Mouse (Mus musculus) liver, embryonic 12.5 days (tissue): ENCODE measurements around the gene Eif2b3. TPM values are rescaled to one million over a fixed set of nuclear protein-coding genes. Genes with fewer than 3 reads are reported as not detected.

Experiments
- ATAC-seq: fragments of 200-750 bp; cut with Nextera tagmentation; 2 replicates; pipeline ENCODE4 v1.8.0; 2017; ENCODE audit warnings: moderate number of reproducible peaks, mild to moderate bottlenecking, moderate library complexity
- H3K27ac ChIP-seq: fragments of 300-500 bp; sonication (generic); 2 replicates; pipeline ENCODE4 v1.5.1; 2016; ENCODE audit warnings: mild to moderate bottlenecking
- H3K27me3 ChIP-seq: fragments of 300-500 bp; sonication (generic); replicated peaks from 2 replicates; pipeline ENCODE4 v1.6.1; 2016; ENCODE audit warnings: mild to moderate bottlenecking, moderate library complexity
- H3K36me3 ChIP-seq: fragments of 300-500 bp; sonication (generic); 2 replicates; pipeline ENCODE4 v1.6.1; 2016; ENCODE audit warnings: mild to moderate bottlenecking, moderate library complexity
- H3K4me1 ChIP-seq: fragments of 300-500 bp; sonication (generic); 2 replicates; pipeline ENCODE4 v1.6.1; 2016
- H3K4me2 ChIP-seq: fragments of 300-500 bp; sonication (generic); 2 replicates; pipeline ENCODE4 v1.6.1; 2016; ENCODE audit warnings: mild to moderate bottlenecking, moderate library complexity
- H3K4me3 ChIP-seq: fragments of 300-500 bp; sonication (generic); 2 replicates; pipeline ENCODE4 v1.5.1; 2016; ENCODE audit warnings: mild to moderate bottlenecking, moderate library complexity
- H3K9ac ChIP-seq: fragments of 300-500 bp; sonication (generic); 2 replicates; pipeline ENCODE4 v1.6.1; 2016; ENCODE audit warnings: mild to moderate bottlenecking, moderate library complexity
- H3K9me3 ChIP-seq: fragments of 300-500 bp; sonication (generic); replicated peaks from 2 replicates; pipeline ENCODE4 v1.6.1; 2016; ENCODE audit warnings: mild to moderate bottlenecking, moderate library complexity
- WGBS: fragments of 180-500 bp; shearing (Covaris S2); methylation state at CpG from one replicate; pipeline ENCODE4 v1.1.7; 2016; ENCODE audit not compliant: insufficient replicate concordance; 5-methylcytosine and 5-hydroxymethylcytosine counted together
- polyA plus RNA-seq: library from polyadenylated mRNA; unstranded; fragments of >200 nt; fragmentation: Nextera tagmentation; extraction: Ambion mirVana; gene quantifications from 2 replicates; pipeline ENCODE4 v1.2.1, GENCODE M21; 2016

The Eif2b3 gene
- polyA plus RNA-seq, 1 experiment from 2014 or later: 55.2 TPM

DNA sequence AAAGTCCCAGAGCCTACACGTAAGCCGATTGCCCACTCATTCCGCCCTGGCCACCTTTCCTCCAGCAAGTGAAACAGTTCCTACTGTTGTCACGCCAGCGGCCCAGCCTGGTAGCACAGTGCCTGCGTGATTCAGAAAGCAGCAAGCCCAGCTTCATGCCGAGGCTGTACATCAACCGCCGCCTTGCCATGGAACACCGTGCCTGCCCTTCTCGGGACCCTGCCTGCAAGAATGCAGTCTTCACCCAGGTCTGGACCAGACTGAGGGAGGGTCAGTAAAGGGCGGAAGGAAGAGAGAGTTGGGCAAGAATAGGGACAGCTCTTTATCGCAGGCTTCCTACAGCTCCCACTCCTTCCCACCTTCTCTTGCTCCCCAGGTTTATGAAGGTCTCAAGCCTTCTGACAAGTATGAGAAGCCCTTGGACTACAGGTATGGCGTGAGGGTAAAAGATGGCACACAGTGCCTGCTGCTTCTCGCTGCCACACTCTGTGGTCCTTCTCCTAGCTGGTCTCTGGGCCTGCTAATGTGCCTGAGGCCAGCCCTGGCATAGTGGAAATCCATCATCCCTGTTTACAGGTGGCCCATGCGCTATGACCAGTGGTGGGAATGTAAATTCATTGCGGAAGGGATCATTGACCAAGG, 19.6 kb upstream of the Eif2b3 start:
- WGBS: 89% methylated on average over 17 of the region's 17 CpGs
- no peaks in the 10 kb centered on the region for H3K9me3 ChIP-seq
- H3K4me2 ChIP-seq: no peak overlapping the region
- no peak for ATAC-seq
- H3K27ac ChIP-seq: no peak overlapping the region
- no peak overlapping the region for H3K4me3 ChIP-seq
- H3K4me1 ChIP-seq: peaks cover 24% of the 10 kb centered on the region
- H3K9ac ChIP-seq: no peak overlapping the region
- peaks cover 70% of the 10 kb centered on the region for H3K36me3 ChIP-seq
- H3K27me3 ChIP-seq: no peaks in the 10 kb centered on the region

DNA sequence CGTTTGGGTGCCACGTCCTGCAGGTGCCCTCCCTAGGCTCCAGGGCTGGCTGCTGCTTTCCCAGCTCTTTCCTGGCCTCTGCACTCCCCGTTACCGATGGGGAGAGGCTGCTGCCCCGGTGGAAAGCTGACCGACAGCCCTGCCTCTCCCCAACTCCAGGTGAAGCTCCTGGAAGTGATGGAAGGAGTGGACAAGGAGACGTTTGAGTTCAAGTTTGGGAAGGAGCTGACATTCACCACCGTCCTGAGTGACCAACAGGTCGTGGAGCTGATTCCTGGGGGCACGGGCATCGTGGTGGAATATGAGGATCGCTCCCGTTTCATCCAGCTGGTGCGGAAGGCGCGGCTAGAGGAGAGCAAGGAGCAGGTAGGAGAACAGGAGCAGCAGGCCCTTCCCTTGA, 17.2 kb upstream of the Eif2b3 start:
- no peak overlapping the region for H3K4me2 ChIP-seq
- peaks cover under 1% of the 10 kb centered on the region; the same call in 1 of the 2 replicates for H3K27me3 ChIP-seq
- H3K4me1 ChIP-seq: peaks cover 15% of the 10 kb centered on the region
- peaks cover 70% of the 10 kb centered on the region for H3K36me3 ChIP-seq
- no peak overlapping the region for H3K4me3 ChIP-seq
- WGBS: 85% methylated on average over 16 of the region's 16 CpGs
- H3K9ac ChIP-seq: no peak overlapping the region
- no peak overlapping the region for H3K27ac ChIP-seq
- no peaks in the 10 kb centered on the region for H3K9me3 ChIP-seq
- no peak for ATAC-seq

- peaks cover 67% of the 10 kb centered on the region for H3K36me3 ChIP-seq
- no peaks in the 10 kb centered on the region for H3K9me3 ChIP-seq
- WGBS: 62% methylated on average over 38 of the region's 38 CpGs
- H3K4me2 ChIP-seq: no peak overlapping the region
- H3K9ac ChIP-seq: no peak overlapping the region
- peaks cover 9% of the 10 kb centered on the region; the same call in 1 of the 2 replicates for H3K27me3 ChIP-seq
- no peak overlapping the region for H3K4me3 ChIP-seq
- no peak overlapping the region for H3K27ac ChIP-seq
- H3K4me1 ChIP-seq: peaks cover 15% of the 10 kb centered on the region
- ATAC-seq: peak; percentile 64
Observed at GRCm38 (mm10) chr4:117002543-117003521, 16.4 kb upstream of the Eif2b3 start.

GRCm38 (mm10) chr4:117004649-117005048, 14.6 kb upstream of the Eif2b3 start:
- Histone ChIP-seq H3K4me1 (peaks cover 15% of the 10 kb centered on the region), H3K27me3 (peaks cover 17% of the 10 kb centered on the region; the same call in 1 of the 2 replicates), H3K9ac (no peak overlapping the region), H3K27ac (no peak overlapping the region), H3K4me3 (no peak overlapping the region), H3K36me3 (peaks cover 49% of the 10 kb centered on the region), H3K4me2 (no peak overlapping the region), H3K9me3 (no peaks in the 10 kb centered on the region)
- 76% methylated on average over 4 of the region's 4 CpGs for WGBS
- no peak for ATAC-seq

GRCm38 (mm10) chr4:117005611-117006400, 13.4 kb upstream of the Eif2b3 start:
- no peak for ATAC-seq
- Histone ChIP-seq H3K27me3 (peaks cover 17% of the 10 kb centered on the region; the same call in 1 of the 2 replicates), H3K9me3 (no peaks in the 10 kb centered on the region), H3K4me1 (peaks cover 15% of the 10 kb centered on the region), H3K4me3 (no peak overlapping the region), H3K27ac (no peak overlapping the region), H3K9ac (no peak overlapping the region), H3K4me2 (no peak overlapping the region), H3K36me3 (peaks cover 38% of the 10 kb centered on the region)
- 68% methylated on average over 7 of the region's 7 CpGs for WGBS

- H3K27ac ChIP-seq: no peak overlapping the region
- H3K9me3 ChIP-seq: no peaks in the 10 kb centered on the region
- no peak for ATAC-seq
- H3K27me3 ChIP-seq: peaks cover 17% of the 10 kb centered on the region; the same call in 1 of the 2 replicates
- peaks cover 28% of the 10 kb centered on the region for H3K36me3 ChIP-seq
- H3K4me1 ChIP-seq: peaks cover 15% of the 10 kb centered on the region
- no peak overlapping the region for H3K9ac ChIP-seq
- H3K4me2 ChIP-seq: no peak overlapping the region
- 73% methylated on average over 3 of the region's 3 CpGs for WGBS
- H3K4me3 ChIP-seq: no peak overlapping the region
Observed at GRCm38 (mm10) chr4:117007058-117007457, 12.1 kb upstream of the Eif2b3 start.

- Histone ChIP-seq H3K27ac (no peak overlapping the region), H3K4me3 (no peak overlapping the region), H3K4me2 (no peak overlapping the region), H3K9me3 (no peaks in the 10 kb centered on the region), H3K27me3 (peaks cover 17% of the 10 kb centered on the region; the same call in 1 of the 2 replicates), H3K36me3 (no peaks in the 10 kb centered on the region), H3K4me1 (peaks cover 6% of the 10 kb centered on the region; the same call in 1 of the 2 replicates), H3K9ac (no peak overlapping the region)
- WGBS: 83% methylated on average over 5 of the region's 5 CpGs
- ATAC-seq: no peak
Observed at GRCm38 (mm10) chr4:117010231-117010630, 9.0 kb upstream of the Eif2b3 start.

GRCm38 (mm10) chr4:117013596-117013995, 5.6 kb upstream of the Eif2b3 start:
- Histone ChIP-seq H3K27me3 (peaks cover 5% of the 10 kb centered on the region; the same call in 1 of the 2 replicates), H3K9me3 (no peaks in the 10 kb centered on the region), H3K36me3 (no peaks in the 10 kb centered on the region), H3K4me3 (no peak overlapping the region), H3K27ac (no peak overlapping the region), H3K9ac (no peak overlapping the region), H3K4me2 (no peak overlapping the region), H3K4me1 (peaks cover under 1% of the 10 kb centered on the region; the same call in 1 of the 2 replicates)
- no peak for ATAC-seq
- 73% methylated on average over 6 of the region's 6 CpGs for WGBS

DNA sequence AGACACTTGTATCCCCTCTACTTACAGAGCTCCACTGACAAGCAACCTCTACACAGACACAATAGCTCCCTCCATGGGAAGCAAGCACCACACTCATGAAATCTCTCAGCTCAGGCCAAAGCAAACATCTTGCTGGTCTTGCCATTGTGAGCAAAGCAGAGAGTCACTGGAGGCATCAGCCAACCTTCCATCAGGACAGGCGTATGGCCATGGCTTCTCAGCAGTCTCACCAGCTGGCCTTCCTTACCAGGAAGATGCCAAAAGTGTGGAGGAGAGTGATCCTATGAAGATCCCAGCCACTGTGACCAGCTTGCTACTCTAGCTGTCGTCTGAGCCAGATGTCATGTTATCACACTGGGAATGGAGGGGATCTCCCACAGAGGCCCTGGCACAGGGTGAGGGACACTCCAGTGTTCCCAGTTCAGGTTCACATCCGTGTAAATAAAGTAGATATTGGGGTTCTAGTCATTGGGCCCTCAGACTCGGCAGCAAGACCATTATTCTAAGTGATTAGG, 4.2 kb upstream of the Eif2b3 start:
- peaks cover 4% of the 10 kb centered on the region for H3K4me1 ChIP-seq
- H3K27ac ChIP-seq: no peak overlapping the region
- H3K27me3 ChIP-seq: no peaks in the 10 kb centered on the region
- H3K4me2 ChIP-seq: no peak overlapping the region
- WGBS: 47% methylated on average over 4 of the region's 4 CpGs
- H3K9me3 ChIP-seq: no peaks in the 10 kb centered on the region
- H3K9ac ChIP-seq: no peak overlapping the region
- no peaks in the 10 kb centered on the region for H3K36me3 ChIP-seq
- H3K4me3 ChIP-seq: no peak overlapping the region
- ATAC-seq: no peak

DNA sequence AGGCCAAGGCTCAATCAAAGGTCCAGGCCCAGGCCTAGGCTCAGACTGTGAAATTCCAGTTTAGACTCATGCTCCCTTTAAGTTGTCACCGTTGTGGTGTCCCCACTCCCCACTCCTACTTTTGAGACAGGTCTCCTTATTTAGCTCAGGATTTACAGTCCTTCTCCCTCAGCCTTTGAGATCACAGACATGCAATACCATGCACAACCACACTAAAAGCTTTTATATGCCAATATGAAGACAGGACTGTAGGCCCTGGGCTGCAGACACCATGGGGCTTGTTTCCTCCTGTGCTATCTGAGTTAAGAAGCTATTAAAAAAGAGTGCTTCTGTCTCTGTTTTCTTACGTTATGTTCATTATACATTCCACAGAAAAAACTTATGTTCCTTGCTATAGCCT, 1.5 kb upstream of the Eif2b3 start:
- ATAC-seq: no peak
- no peak overlapping the region for H3K27ac ChIP-seq

GRCm38 (mm10) chr4:117018327-117018726, 875 bp upstream of the Eif2b3 start:
- peak overlapping the region; percentile 79; the same call in 1 of the 2 replicates for H3K4me2 ChIP-seq
- H3K4me1 ChIP-seq: peaks cover 37% of the 10 kb centered on the region
- H3K9ac ChIP-seq: no peak overlapping the region
- no peaks in the 10 kb centered on the region for H3K27me3 ChIP-seq
- ATAC-seq: no peak
- H3K4me3 ChIP-seq: no peak overlapping the region
- 85% methylated on average over 7 of the region's 7 CpGs for WGBS
- H3K9me3 ChIP-seq: no peaks in the 10 kb centered on the region
- H3K27ac ChIP-seq: no peak overlapping the region
- H3K36me3 ChIP-seq: peaks cover 17% of the 10 kb centered on the region

More for the DNA sequence above, 1.5 kb upstream of the Eif2b3 start:
- H3K4me3 ChIP-seq: no peak overlapping the region
- H3K9me3 ChIP-seq: no peaks in the 10 kb centered on the region
- H3K9ac ChIP-seq: no peak overlapping the region
- 77% methylated on average over 2 of the region's 2 CpGs for WGBS
- H3K36me3 ChIP-seq: peaks cover 11% of the 10 kb centered on the region
- H3K4me1 ChIP-seq: peaks cover 31% of the 10 kb centered on the region
- H3K4me2 ChIP-seq: no peak overlapping the region
- H3K27me3 ChIP-seq: no peaks in the 10 kb centered on the region
